Mouse (Mus musculus) neural tube, embryonic 14.5 days (tissue): ENCODE data around the gene Bcorl1. TPM values are rescaled to one million over a fixed set of nuclear protein-coding genes. Genes with fewer than 3 reads are reported as not detected.

Experiments used
- ATAC-seq: fragments of 200-750 bp; cut with Nextera tagmentation; 2 replicates; pipeline ENCODE4 v1.8.0; 2017; ENCODE audit warnings: low read depth, mild to moderate bottlenecking, moderate TSS enrichment, moderate library complexity
- H3K27ac ChIP-seq: fragments of 300-500 bp; sonication (generic); 2 replicates; pipeline ENCODE4 v1.5.1; 2014; ENCODE audit warnings: low read depth, mild to moderate bottlenecking, control low read depth, low read length, moderate library complexity, mixed read lengths
- H3K27me3 ChIP-seq: fragments of 300-500 bp; sonication (generic); 2 replicates; pipeline ENCODE4 v1.6.1; 2014; ENCODE audit warnings: low read length; ENCODE audit not compliant: control insufficient read depth, insufficient read depth
- H3K36me3 ChIP-seq: fragments of 300-500 bp; sonication (generic); 2 replicates; pipeline ENCODE4 v1.6.1; 2014; ENCODE audit warnings: low read length, mixed read lengths; ENCODE audit not compliant: control insufficient read depth, insufficient read depth
- H3K4me1 ChIP-seq: fragments of 300-500 bp; sonication (generic); 2 replicates; pipeline ENCODE4 v1.6.1; 2014; ENCODE audit warnings: low read length; ENCODE audit not compliant: control insufficient read depth, insufficient read depth
- H3K4me2 ChIP-seq: fragments of 300-500 bp; sonication (generic); 2 replicates; pipeline ENCODE4 v1.6.1; 2014; ENCODE audit warnings: mild to moderate bottlenecking, low read depth, low read length, control low read depth
- H3K4me3 ChIP-seq: fragments of 300-500 bp; sonication (generic); 2 replicates; pipeline ENCODE4 v1.5.1; 2014; ENCODE audit warnings: low read depth, low read length, control low read depth, mixed read lengths
- H3K9ac ChIP-seq: fragments of 300-500 bp; sonication (generic); replicated peaks from 2 replicates; pipeline ENCODE4 v1.6.1; 2014; ENCODE audit warnings: low read depth, mild to moderate bottlenecking, control low read depth, low read length, mixed read lengths
- H3K9me3 ChIP-seq: fragments of 300-500 bp; sonication (generic); 2 replicates; pipeline ENCODE4 v1.6.1; 2016; ENCODE audit warnings: low read length; ENCODE audit not compliant: control insufficient read depth
- WGBS: fragments of 180-500 bp; shearing (Covaris S2); extraction: QIAGEN DNeasy Blood & Tissue Kit; methylation state at CpG from one replicate; pipeline ENCODE4 v1.1.7; 2014; 5-methylcytosine and 5-hydroxymethylcytosine counted together
- polyA plus RNA-seq: library from polyadenylated mRNA; unstranded; fragments of >200 nt; fragmentation: Nextera tagmentation; extraction: Ambion mirVana; gene quantifications from 2 replicates; pipeline ENCODE4 v1.2.1, GENCODE M21; 2014

The Bcorl1 gene
- 6.4 and 6.9 TPM in 2 replicates for polyA plus RNA-seq

DNA sequence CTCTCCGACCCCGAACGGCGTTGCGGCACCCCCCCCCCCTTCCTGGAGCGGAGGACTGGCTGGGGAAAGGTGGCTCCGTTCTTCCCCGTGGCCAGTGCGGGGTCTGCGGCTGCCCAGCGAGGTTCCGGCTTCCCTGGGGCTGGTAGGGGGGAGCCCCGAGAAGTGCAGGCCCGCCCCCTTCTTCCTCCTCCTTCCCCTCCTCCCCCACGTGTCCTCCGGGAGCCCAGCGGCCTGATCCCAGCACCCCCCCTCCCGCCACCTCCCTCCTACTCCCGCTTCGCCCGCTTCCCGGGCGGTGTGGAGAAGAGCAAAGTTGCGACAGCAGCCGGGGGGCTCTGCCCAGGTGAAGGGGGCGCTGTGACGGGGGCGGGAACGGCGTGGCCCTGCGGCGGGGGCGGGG, at the start of gene Bcorl1:
TSS of gene Bcorl1 (plus strand) at position 218 of the 400 bp plus-strand sequence.
- no peak for ATAC-seq
- Histone ChIP-seq H3K27me3 (no peaks in the 10 kb centered on the region), H3K4me2 (peak within 1 kb of the TSS; percentile 60), H3K4me3 (peak within 1 kb of the TSS; percentile 46), H3K36me3 (no peaks in the 10 kb centered on the region), H3K4me1 (no peaks in the 10 kb centered on the region), H3K27ac (no peak within 1 kb of the TSS), H3K9me3 (no peaks in the 10 kb centered on the region), H3K9ac (peak within 1 kb of the TSS; percentile 48; the same call in 1 of the 2 replicates)
- WGBS: 11% methylated on average over 12 of the region's 33 CpGs

GRCm38 (mm10) chrX:48291413-48291812, 49.7 kb upstream of the Bcorl1 start:
- Histone ChIP-seq H3K9me3 (no peaks in the 10 kb centered on the region), H3K36me3 (no peaks in the 10 kb centered on the region), H3K27ac (no peak overlapping the region), H3K4me2 (no peak overlapping the region), H3K4me1 (no peaks in the 10 kb centered on the region), H3K9ac (no peak overlapping the region), H3K27me3 (no peaks in the 10 kb centered on the region), H3K4me3 (no peak overlapping the region)
- WGBS: 38% methylated on average over 3 of the region's 3 CpGs
- ATAC-seq: no peak

DNA sequence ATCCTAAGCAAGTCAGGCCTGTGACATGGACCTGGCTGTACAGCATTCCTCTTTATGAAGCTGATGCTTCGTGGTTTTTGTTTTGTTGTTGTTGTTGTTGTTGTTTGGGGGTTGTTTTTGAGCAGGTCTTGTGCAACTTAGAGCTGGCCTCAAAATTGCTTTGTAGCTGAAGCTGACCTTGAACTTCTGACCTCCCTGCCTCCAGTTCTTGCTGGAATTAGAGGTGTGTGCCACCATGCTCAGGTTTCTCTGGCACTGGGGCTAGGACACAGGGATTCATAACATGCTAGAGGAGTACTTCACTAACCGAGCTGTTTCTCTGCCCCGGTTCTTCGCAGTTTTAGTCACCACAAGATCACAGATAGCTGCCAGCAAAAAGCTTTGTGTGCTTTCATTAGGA, 35.8 kb upstream of the Bcorl1 start:
- H3K4me2 ChIP-seq: no peak overlapping the region
- no peaks in the 10 kb centered on the region for H3K4me1 ChIP-seq
- H3K27me3 ChIP-seq: no peaks in the 10 kb centered on the region
- no peak overlapping the region for H3K4me3 ChIP-seq
- no peak for ATAC-seq
- 83% methylated on average over 4 of the region's 4 CpGs for WGBS
- no peaks in the 10 kb centered on the region for H3K36me3 ChIP-seq
- no peaks in the 10 kb centered on the region for H3K9me3 ChIP-seq
- H3K9ac ChIP-seq: no peak overlapping the region
- H3K27ac ChIP-seq: no peak overlapping the region

- Histone ChIP-seq H3K27ac (no peak overlapping the region), H3K4me2 (peak overlapping the region; percentile 34; the same call in 1 of the 2 replicates), H3K9me3 (no peaks in the 10 kb centered on the region), H3K36me3 (no peaks in the 10 kb centered on the region), H3K27me3 (no peaks in the 10 kb centered on the region), H3K4me3 (no peak overlapping the region; the same call in 1 of the 2 replicates), H3K9ac (no peak overlapping the region), H3K4me1 (no peaks in the 10 kb centered on the region)
- 29% methylated on average over 26 of the region's 26 CpGs for WGBS
- peak; percentile 19; the same call in 1 of the 2 replicates for ATAC-seq
These were observed 30.2 kb upstream of the Bcorl1 start for GRCm38 (mm10) chrX:48310706-48311517.

GRCm38 (mm10) chrX:48311727-48312126, 29.4 kb upstream of the Bcorl1 start:
- H3K27me3 ChIP-seq: no peaks in the 10 kb centered on the region
- no peak for ATAC-seq
- no peaks in the 10 kb centered on the region for H3K36me3 ChIP-seq
- WGBS: 83% methylated on average over 5 of the region's 5 CpGs
- H3K9me3 ChIP-seq: no peaks in the 10 kb centered on the region
- no peak overlapping the region for H3K4me3 ChIP-seq
- H3K9ac ChIP-seq: no peak overlapping the region
- H3K4me2 ChIP-seq: no peak overlapping the region
- H3K27ac ChIP-seq: no peak overlapping the region
- H3K4me1 ChIP-seq: no peaks in the 10 kb centered on the region

GRCm38 (mm10) chrX:48314530-48315079, 26.6 kb upstream of the Bcorl1 start:
- Histone ChIP-seq H3K9me3 (no peaks in the 10 kb centered on the region), H3K27me3 (no peaks in the 10 kb centered on the region), H3K9ac (peak overlapping the region; percentile 12; the same call in 1 of the 2 replicates), H3K36me3 (no peaks in the 10 kb centered on the region), H3K4me3 (peak overlapping the region; percentile 29), H3K4me1 (no peaks in the 10 kb centered on the region), H3K4me2 (peak overlapping the region; percentile 55), H3K27ac (no peak overlapping the region)
- peak; percentile 83 for ATAC-seq
- WGBS: 15% methylated on average over 26 of the region's 33 CpGs

DNA sequence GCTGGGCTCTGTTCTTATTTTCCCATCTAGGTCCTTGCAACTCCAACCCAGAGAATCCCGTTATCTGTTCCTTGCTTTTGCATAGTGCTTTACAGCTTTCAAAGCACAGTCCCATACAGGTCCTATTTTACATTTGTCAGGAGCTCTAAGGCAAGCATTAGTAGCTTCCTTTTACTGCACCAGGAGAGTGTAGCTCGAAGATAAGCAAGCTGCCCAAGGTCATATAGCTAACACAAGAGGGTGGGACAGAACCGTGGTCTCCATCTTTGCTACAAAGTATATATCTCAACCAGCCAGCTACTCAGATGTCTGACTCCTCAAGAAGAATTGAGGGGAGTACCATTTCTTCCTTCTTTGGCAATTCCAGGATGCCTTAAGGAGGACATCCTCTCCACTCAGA, 23.7 kb upstream of the Bcorl1 start:
- ATAC-seq: no peak
- Histone ChIP-seq H3K27ac (no peak overlapping the region), H3K4me3 (no peak overlapping the region), H3K27me3 (no peaks in the 10 kb centered on the region), H3K4me2 (no peak overlapping the region), H3K9me3 (no peaks in the 10 kb centered on the region), H3K36me3 (no peaks in the 10 kb centered on the region), H3K9ac (no peak overlapping the region), H3K4me1 (no peaks in the 10 kb centered on the region)
- 62% methylated on average over 3 of the region's 3 CpGs for WGBS

GRCm38 (mm10) chrX:48318194-48318593, 23.0 kb upstream of the Bcorl1 start:
- Histone ChIP-seq H3K27ac (no peak overlapping the region), H3K4me2 (no peak overlapping the region), H3K36me3 (no peaks in the 10 kb centered on the region), H3K9me3 (no peaks in the 10 kb centered on the region), H3K9ac (no peak overlapping the region), H3K27me3 (no peaks in the 10 kb centered on the region), H3K4me3 (no peak overlapping the region), H3K4me1 (no peaks in the 10 kb centered on the region)
- WGBS: 24% methylated on average over 9 of the region's 9 CpGs
- no peak for ATAC-seq

- Histone ChIP-seq H3K36me3 (no peaks in the 10 kb centered on the region), H3K4me2 (peak overlapping the region; percentile 60), H3K9ac (peak overlapping the region; percentile 48; the same call in 1 of the 2 replicates), H3K4me1 (no peaks in the 10 kb centered on the region), H3K9me3 (no peaks in the 10 kb centered on the region), H3K4me3 (peak overlapping the region; percentile 46), H3K27ac (no peak overlapping the region), H3K27me3 (no peaks in the 10 kb centered on the region)
- WGBS: 15% methylated on average over 34 of the region's 35 CpGs
- ATAC-seq: no peak
These were observed 613 bp upstream of the Bcorl1 start for GRCm38 (mm10) chrX:48340441-48341049.
